Mouse (Mus musculus) cerebellum, adult 2 months (tissue): ENCODE data around the gene Sar1a. TPM values are rescaled to one million over a fixed set of nuclear protein-coding genes. Genes with fewer than 3 reads are reported as not detected.

Experiments
- DNase-seq, 2 experiments: peaks; one replicate each; pipeline ENCODE4 v3.0.0; 2021
- H3K27ac ChIP-seq: fragments of 200-500 bp; 2 replicates; pipeline ENCODE4 v1.5.1; 2012; ENCODE audit warnings: low read length, control low read depth, inconsistent platforms; ENCODE audit not compliant: insufficient read depth
- H3K27me3 ChIP-seq: fragments of 200-500 bp; 2 replicates; pipeline ENCODE4 v1.6.1; 2012; ENCODE audit warnings: inconsistent platforms, mild to moderate bottlenecking, low read length, moderate library complexity; ENCODE audit not compliant: control insufficient read depth, insufficient read depth
- H3K4me1 ChIP-seq: fragments of 200-500 bp; 2 replicates; pipeline ENCODE4 v1.6.1; 2011; ENCODE audit warnings: low read length; ENCODE audit not compliant: control insufficient read depth, insufficient read depth
- H3K4me3 ChIP-seq: fragments of 200-500 bp; replicated peaks from 2 replicates; pipeline ENCODE3; 2011; ENCODE audit warnings: mild to moderate bottlenecking, low read depth, low read length, control low read depth; ENCODE audit not compliant: insufficient read depth
- CTCF ChIP-seq: fragments of 200-500 bp; IDR thresholded peaks from 2 replicates; pipeline ENCODE4 v1.5.1; 2011; ENCODE audit warnings: low read depth, mild to moderate bottlenecking, control low read depth, low read length, moderate library complexity, borderline replicate concordance; ENCODE audit not compliant: insufficient read depth
- POLR2A ChIP-seq: fragments of 200-500 bp; IDR thresholded peaks from 2 replicates; pipeline ENCODE4 v1.6.1; 2011; ENCODE audit warnings: low read length, control low read depth, borderline replicate concordance; ENCODE audit not compliant: insufficient read depth
- WGBS: fragments of 180-500 bp; shearing (Covaris S2); methylation state at CpG from one replicate; pipeline ENCODE4 v1.1.7; 2018; 5-methylcytosine and 5-hydroxymethylcytosine counted together
- polyA plus RNA-seq: library from polyadenylated mRNA; depleted of rRNA; stranded (reverse); fragments of >200 nt; gene quantifications from 2 replicates; pipeline ENCODE4 v1.2.3, GENCODE M21; 2012

Gene Sar1a
- polyA plus RNA-seq, 1 experiment = 105 TPM

GRCm38 (mm10) chr10:61665651-61666050 lies 14.4 kb upstream of the Sar1a start:
- Histone ChIP-seq H3K4me3 (no peak overlapping the region), H3K27me3 (no peaks in the 10 kb centered on the region), H3K4me1 (no peaks in the 10 kb centered on the region), H3K27ac (no peak overlapping the region)
- no peak for DNase-seq
- 93% methylated on average over 3 of the region's 3 CpGs for WGBS
- TF ChIP-seq CTCF = no peak
- no peak for TF ChIP-seq POLR2A

GRCm38 (mm10) chr10:61669289-61669688 lies 10.8 kb upstream of the Sar1a start:
- 27% methylated on average over 7 of the region's 7 CpGs for WGBS

GRCm38 (mm10) chr10:61669896-61670295 lies 10.2 kb upstream of the Sar1a start:
- TF ChIP-seq CTCF = no peak
- Histone ChIP-seq H3K27ac (no peak overlapping the region), H3K27me3 (no peaks in the 10 kb centered on the region), H3K4me3 (no peak overlapping the region), H3K4me1 (no peaks in the 10 kb centered on the region)
- DNase-seq = no peak

More at GRCm38 (mm10) chr10:61669289-61669688, 10.8 kb upstream of the Sar1a start:
- Histone ChIP-seq H3K27me3 (no peaks in the 10 kb centered on the region), H3K4me1 (no peaks in the 10 kb centered on the region), H3K4me3 (no peak overlapping the region), H3K27ac (no peak overlapping the region)
- no peak for TF ChIP-seq CTCF
- TF ChIP-seq POLR2A = no peak
- no peak for DNase-seq

GRCm38 (mm10) chr10:61670758-61671157 lies 9.3 kb upstream of the Sar1a start:
- no peak for DNase-seq
- H3K4me3 ChIP-seq = no peak overlapping the region
- no peaks in the 10 kb centered on the region for H3K27me3 ChIP-seq
- no peaks in the 10 kb centered on the region for H3K4me1 ChIP-seq
- TF ChIP-seq POLR2A (no peak), CTCF (no peak)
- WGBS = 97% methylated on average over 3 of the region's 3 CpGs
- no peak overlapping the region for H3K27ac ChIP-seq

GRCm38 (mm10) chr10:61675935-61676334 lies 4.2 kb upstream of the Sar1a start:
- Histone ChIP-seq H3K4me1 (no peaks in the 10 kb centered on the region), H3K27me3 (no peaks in the 10 kb centered on the region), H3K27ac (no peak overlapping the region), H3K4me3 (no peak overlapping the region)
- TF ChIP-seq CTCF (no peak), POLR2A (no peak)
- WGBS = 88% methylated on average over 3 of the region's 3 CpGs
- DNase-seq = no peak

- H3K27me3 ChIP-seq = no peaks in the 10 kb centered on the region
- no peak for TF ChIP-seq CTCF
- TF ChIP-seq POLR2A = no peak
- no peak for DNase-seq
- peaks cover 6% of the 10 kb centered on the region for H3K4me1 ChIP-seq
- peak overlapping the region; percentile 92 for H3K4me3 ChIP-seq
- 33% methylated on average over 9 of the region's 9 CpGs for WGBS
- peak overlapping the region; percentile 81 for H3K27ac ChIP-seq
These were observed 554 bp upstream of the Sar1a start for GRCm38 (mm10) chr10:61679545-61679944.

GRCm38 (mm10) chr10:61689405-61689804 lies 9.3 kb downstream of the Sar1a start:
- Histone ChIP-seq H3K27ac (no peak overlapping the region), H3K4me1 (no peaks in the 10 kb centered on the region)
- 83% methylated on average over 8 of the region's 8 CpGs for WGBS

GRCm38 (mm10) chr10:61693563-61693962 lies 13.5 kb downstream of the Sar1a start:
- Histone ChIP-seq H3K4me3 (no peak overlapping the region), H3K27ac (no peak overlapping the region), H3K4me1 (peaks cover 9% of the 10 kb centered on the region; the same call in 1 of the 2 replicates), H3K27me3 (no peaks in the 10 kb centered on the region)
- no peak for DNase-seq
- TF ChIP-seq CTCF = no peak
- no peak for TF ChIP-seq POLR2A
- 74% methylated on average over 4 of the region's 4 CpGs for WGBS

More at GRCm38 (mm10) chr10:61689405-61689804, 9.3 kb downstream of the Sar1a start:
- H3K4me3 ChIP-seq = no peak overlapping the region
- no peak for TF ChIP-seq POLR2A
- TF ChIP-seq CTCF = no peak
- H3K27me3 ChIP-seq = no peaks in the 10 kb centered on the region
- no peak for DNase-seq
